Mouse (Mus musculus) midbrain, postnatal 0 days (tissue): Measurements from ENCODE around the gene Aamdc. TPM values are rescaled to one million over a fixed set of nuclear protein-coding genes. Genes with fewer than 3 reads are reported as not detected.

ENCODE experiments used
- ATAC-seq: fragments of 200-750 bp; cut with Nextera tagmentation; 2 replicates; pipeline ENCODE4 v1.8.0; 2017; ENCODE audit warnings: moderate number of reproducible peaks, mild to moderate bottlenecking, moderate TSS enrichment, moderate library complexity; ENCODE audit not compliant: low FRiP score
- DNase-seq: peaks from one replicate; pipeline ENCODE4 v3.0.0-alpha.2; 2015; ENCODE audit warnings: low spot score
- H3K27ac ChIP-seq: fragments of 300-500 bp; sonication (generic); 2 replicates; pipeline ENCODE4 v1.5.1; 2014; ENCODE audit warnings: low read depth, mild to moderate bottlenecking, low read length, mixed read lengths
- H3K27me3 ChIP-seq: fragments of 300-500 bp; sonication (generic); 2 replicates; pipeline ENCODE4 v1.6.1; 2014; ENCODE audit warnings: low read length, control low read depth, mixed read lengths; ENCODE audit not compliant: insufficient read depth
- H3K36me3 ChIP-seq: fragments of 300-500 bp; sonication (generic); 2 replicates; pipeline ENCODE4 v1.6.1; 2014; ENCODE audit warnings: low read length, control low read depth, mixed read lengths; ENCODE audit not compliant: insufficient read depth
- H3K4me1 ChIP-seq: fragments of 300-500 bp; sonication (generic); 2 replicates; pipeline ENCODE4 v1.6.1; 2014; ENCODE audit warnings: mild to moderate bottlenecking, control low read depth, antibody characterized with exemption, low read length, mixed read lengths; ENCODE audit not compliant: insufficient read depth
- H3K4me2 ChIP-seq: fragments of 300-500 bp; sonication (generic); 2 replicates; pipeline ENCODE4 v1.6.1; 2014; ENCODE audit warnings: low read depth, mild to moderate bottlenecking, low read length, mixed read lengths; ENCODE audit not compliant: poor library complexity, severe bottlenecking
- H3K4me3 ChIP-seq: fragments of 300-500 bp; sonication (generic); 2 replicates; pipeline ENCODE4 v1.5.1; 2014; ENCODE audit warnings: low read depth, mild to moderate bottlenecking, low read length, moderate library complexity
- H3K9ac ChIP-seq: fragments of 300-500 bp; sonication (generic); replicated peaks from 2 replicates; pipeline ENCODE4 v1.6.1; 2014; ENCODE audit warnings: mild to moderate bottlenecking, low read length, moderate library complexity, mixed read lengths; ENCODE audit not compliant: poor library complexity, severe bottlenecking
- H3K9me3 ChIP-seq: fragments of 300-500 bp; sonication (generic); 2 replicates; pipeline ENCODE4 v1.6.1; 2016; ENCODE audit warnings: low read length, control low read depth
- CTCF ChIP-seq: IDR thresholded peaks from 2 replicates; pipeline ENCODE4 v1.5.1; 2016; ENCODE audit warnings: antibody characterized with exemption, mild to moderate bottlenecking
- WGBS: fragments of 180-500 bp; shearing (Covaris S2); extraction: QIAGEN DNeasy Blood & Tissue Kit; methylation state at CpG from one replicate; pipeline ENCODE4 v1.1.7; 2014; 5-methylcytosine and 5-hydroxymethylcytosine counted together
- polyA plus RNA-seq: library from polyadenylated mRNA; unstranded; fragments of >200 nt; fragmentation: Nextera tagmentation; extraction: Ambion mirVana; gene quantifications from 2 replicates; pipeline ENCODE4 v1.2.1, GENCODE M21; 2015
- total RNA-seq: library from RNA; depleted of rRNA; stranded (reverse); fragments of >200 nt; gene quantifications from 2 replicates; pipeline ENCODE4 v1.2.3, GENCODE M21; 2014

Gene Aamdc
- total and polyA plus RNA-seq, 2 experiments from 2014 or later: 19.4 to 53.2 TPM

DNA sequence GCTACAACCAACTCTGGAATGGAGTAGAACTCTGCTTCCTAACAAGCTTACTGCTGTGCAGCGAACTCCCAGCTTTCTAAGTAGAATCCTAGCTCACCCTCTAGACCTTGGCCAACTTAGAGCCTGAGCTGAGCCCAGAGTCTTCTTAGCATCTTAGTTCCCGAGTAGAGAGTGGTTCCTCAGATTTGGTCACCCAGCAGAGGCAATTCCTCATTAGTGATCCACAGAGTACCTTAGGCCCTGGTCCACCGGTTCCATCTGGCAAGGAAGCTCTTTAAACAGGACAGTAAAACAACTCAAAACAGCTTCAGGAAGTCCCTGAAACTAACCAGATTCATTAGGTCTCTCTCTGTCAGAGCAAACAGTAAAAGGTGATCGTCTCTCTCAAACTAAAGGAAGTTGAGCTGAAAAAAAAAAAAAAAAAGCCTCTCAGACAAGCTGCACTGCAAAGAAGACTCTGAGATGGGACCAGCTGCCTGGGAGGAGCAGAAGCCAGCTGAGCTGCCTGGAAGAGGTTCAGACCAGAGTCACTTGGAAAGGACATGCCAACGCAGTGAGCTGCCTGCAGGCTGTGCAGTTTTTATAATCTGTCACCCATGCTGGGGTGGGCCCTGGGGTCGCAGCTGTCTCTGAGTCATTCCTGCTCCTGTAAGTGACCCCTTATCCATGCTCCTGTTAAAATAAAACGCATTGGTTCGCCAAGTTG, 783 bp downstream of the Aamdc start:
- Histone ChIP-seq H3K4me2 (peak overlapping the region; percentile 64), H3K27me3 (no peaks in the 10 kb centered on the region), H3K27ac (peak overlapping the region; percentile 99), H3K4me3 (peak overlapping the region; percentile 82), H3K4me1 (0 out of 2 replicates have a peak, but pooled peaks cover 2% of the 10 kb centered on the region), H3K9ac (peak overlapping the region; percentile 99), H3K36me3 (no peaks in the 10 kb centered on the region; the same call in 1 of the 2 replicates), H3K9me3 (no peaks in the 10 kb centered on the region)
- WGBS: 31% methylated on average over 8 of the region's 8 CpGs
- DNase-seq: peak; percentile 50
- ATAC-seq: no peak
- no peak for TF ChIP-seq CTCF

DNA sequence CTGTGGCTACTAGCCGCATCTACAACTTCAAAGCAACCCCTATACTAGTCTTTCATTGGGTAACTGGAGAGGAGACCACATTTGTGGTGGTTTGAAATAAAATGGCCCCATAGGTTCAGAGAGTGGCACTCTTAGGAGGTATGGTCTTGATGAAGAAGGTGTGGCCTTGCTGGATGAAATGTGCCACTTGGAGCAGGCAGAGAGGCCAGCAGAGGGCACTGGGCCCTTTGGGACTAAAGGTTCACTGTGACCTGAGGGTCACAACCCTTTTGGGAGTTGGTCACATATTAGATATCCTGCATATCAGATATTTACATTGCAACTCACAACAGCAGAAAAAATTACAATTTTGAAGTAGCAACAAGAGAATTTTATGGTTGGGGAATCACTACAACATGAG, 8.9 kb downstream of the Aamdc start:
- Histone ChIP-seq H3K27me3 (no peaks in the 10 kb centered on the region), H3K4me2 (no peak overlapping the region), H3K9me3 (no peaks in the 10 kb centered on the region), H3K9ac (no peak overlapping the region), H3K27ac (no peak overlapping the region), H3K4me1 (no peaks in the 10 kb centered on the region), H3K36me3 (peaks cover 3% of the 10 kb centered on the region; the same call in 1 of the 2 replicates), H3K4me3 (no peak overlapping the region)
- DNase-seq (no peak), ATAC-seq (no peak)
- 95% methylated on average over 1 of the region's 1 CpGs for WGBS
- no peak for TF ChIP-seq CTCF

DNA sequence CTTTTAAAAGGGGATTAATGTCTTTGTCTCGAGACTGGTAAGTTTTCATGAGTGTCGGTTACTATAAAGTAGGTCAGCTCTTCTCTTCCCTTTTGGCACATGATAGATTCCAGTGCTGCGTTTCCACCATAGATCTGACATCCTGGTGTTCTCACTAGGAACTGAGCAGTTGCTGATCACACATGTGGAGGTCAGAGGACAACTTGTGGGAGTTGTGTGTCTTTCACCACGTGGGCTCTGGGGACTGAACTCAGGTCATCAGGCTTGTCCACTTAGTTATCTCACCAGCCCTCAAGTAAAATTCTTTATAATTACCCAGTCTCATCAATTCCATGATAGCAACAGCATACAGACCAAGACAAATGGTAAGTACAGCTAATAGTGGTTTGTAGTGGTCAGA, 9.9 kb downstream of the Aamdc start:
- Histone ChIP-seq H3K9me3 (no peaks in the 10 kb centered on the region), H3K4me2 (no peak overlapping the region), H3K4me1 (no peaks in the 10 kb centered on the region), H3K27me3 (no peaks in the 10 kb centered on the region), H3K9ac (no peak overlapping the region), H3K27ac (no peak overlapping the region), H3K36me3 (peaks cover 3% of the 10 kb centered on the region; the same call in 1 of the 2 replicates), H3K4me3 (no peak overlapping the region)
- DNase-seq (no peak), ATAC-seq (no peak)
- TF ChIP-seq CTCF: no peak
- WGBS: 88% methylated on average over 4 of the region's 4 CpGs

DNA sequence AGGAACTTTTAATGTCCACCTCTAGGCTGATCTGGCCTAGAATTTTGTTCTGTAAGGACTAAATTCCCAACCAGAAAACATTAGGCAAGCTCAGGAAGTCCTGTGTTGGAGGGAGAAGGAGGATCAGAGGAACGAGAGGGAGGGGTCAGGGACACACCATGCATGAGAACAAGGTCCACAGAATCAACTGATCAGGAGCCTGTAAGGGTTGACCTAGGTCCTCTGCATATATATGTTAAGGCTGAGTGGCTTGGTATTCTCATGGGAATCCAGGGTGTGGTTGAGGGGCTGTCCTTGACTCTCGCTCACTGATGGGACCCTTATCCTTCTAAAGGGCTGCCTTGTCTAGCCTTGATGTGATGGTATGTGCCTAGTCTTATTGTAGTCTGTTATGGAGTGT, 15.7 kb downstream of the Aamdc start:
- ATAC-seq (no peak), DNase-seq (no peak)
- WGBS: 83% methylated on average over 2 of the region's 2 CpGs
- no peak for TF ChIP-seq CTCF
- Histone ChIP-seq H3K4me2 (no peak overlapping the region), H3K4me1 (no peaks in the 10 kb centered on the region), H3K36me3 (peaks cover 2% of the 10 kb centered on the region; the same call in 1 of the 2 replicates), H3K9ac (no peak overlapping the region), H3K27ac (no peak overlapping the region), H3K4me3 (no peak overlapping the region), H3K9me3 (no peaks in the 10 kb centered on the region), H3K27me3 (no peaks in the 10 kb centered on the region)

DNA sequence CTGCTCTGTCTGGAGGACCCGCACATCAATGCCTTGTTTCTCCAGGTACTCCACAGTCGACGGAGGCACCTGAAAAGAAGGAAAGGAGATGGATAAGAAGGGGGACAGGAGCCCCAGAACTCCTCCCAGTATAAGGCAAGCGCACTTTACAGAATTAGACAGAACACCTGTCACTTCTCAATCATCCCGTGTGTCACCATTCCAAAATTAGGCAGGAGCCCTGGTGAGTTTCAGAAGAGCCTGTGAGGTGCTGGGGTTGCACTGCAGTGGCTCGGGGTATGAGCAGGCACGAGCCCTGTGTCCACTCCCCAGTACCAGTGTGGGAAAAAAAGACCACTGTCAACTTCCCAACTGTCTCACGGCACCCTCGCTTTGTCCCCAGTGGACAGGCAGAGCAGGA, 28.6 kb downstream of the Aamdc start:
- peaks cover 10% of the 10 kb centered on the region for H3K36me3 ChIP-seq
- no peak overlapping the region for H3K9ac ChIP-seq
- H3K27me3 ChIP-seq: no peaks in the 10 kb centered on the region
- no peak for ATAC-seq
- H3K4me1 ChIP-seq: no peaks in the 10 kb centered on the region
- H3K9me3 ChIP-seq: no peaks in the 10 kb centered on the region
- no peak overlapping the region for H3K27ac ChIP-seq
- H3K4me3 ChIP-seq: no peak overlapping the region
- 91% methylated on average over 9 of the region's 9 CpGs for WGBS
- TF ChIP-seq CTCF: no peak
- H3K4me2 ChIP-seq: no peak overlapping the region
- DNase-seq: no peak

DNA sequence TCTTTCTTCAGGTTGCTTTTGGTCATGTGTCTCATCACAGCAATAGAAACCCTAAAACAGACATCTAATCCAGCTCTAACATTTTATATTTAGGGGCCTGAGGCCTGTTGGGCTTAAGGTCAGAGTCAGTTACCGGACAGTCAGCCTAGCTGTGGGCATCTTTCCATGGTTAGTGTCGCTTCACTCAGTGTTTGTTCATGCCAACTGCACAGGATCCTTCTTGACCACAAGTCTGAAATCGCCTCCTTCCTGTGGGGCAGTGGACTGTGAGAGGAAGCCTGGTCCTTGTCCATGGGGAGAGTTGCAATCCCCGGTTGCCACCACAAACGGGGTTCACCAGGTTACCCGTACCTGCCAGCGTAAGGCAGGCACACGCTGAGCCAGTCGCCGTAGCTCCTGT, 30.0 kb downstream of the Aamdc start:
- WGBS: 97% methylated on average over 10 of the region's 10 CpGs
- H3K9ac ChIP-seq: no peak overlapping the region

More for the DNA sequence above, 30.0 kb downstream of the Aamdc start:
- Histone ChIP-seq H3K4me1 (no peaks in the 10 kb centered on the region), H3K9me3 (no peaks in the 10 kb centered on the region), H3K27ac (no peak overlapping the region), H3K4me2 (no peak overlapping the region), H3K4me3 (no peak overlapping the region), H3K36me3 (peaks cover 10% of the 10 kb centered on the region), H3K27me3 (no peaks in the 10 kb centered on the region)
- no peak for ATAC-seq
- TF ChIP-seq CTCF: no peak
- no peak for DNase-seq
